Mouse (Mus musculus) kidney, postnatal 14 days (tissue): ENCODE measurements at regions not wholly inside any gene's neighbourhood (a gene's known extent, or its start where the extent isn't known, plus 50 kb on each side); places are given as distances from the start of the nearest gene placed in this dataset.
A peak's percentile ranks its signal among the peaks of the same experiment; 100 is the strongest.

ENCODE experiments used
- DNase-seq: peaks from one replicate; pipeline ENCODE4 v3.0.0; 2022; ENCODE audit warnings: mixed read lengths

GRCm38 (mm10) chr13:111014142-111014541, 240.7 kb upstream of the Actbl2 start:
- DNase-seq = no peak

- no peak for DNase-seq
Measured at GRCm38 (mm10) chr13:111030111-111030510, 224.7 kb upstream of the Actbl2 start.

GRCm38 (mm10) chr13:111031633-111032032, 223.2 kb upstream of the Actbl2 start:
- no peak for DNase-seq

GRCm38 (mm10) chr13:111043637-111044036, 211.2 kb upstream of the Actbl2 start:
- DNase-seq = no peak

GRCm38 (mm10) chr13:111044328-111045002, 210.3 kb upstream of the Actbl2 start:
- DNase-seq = no peak

GRCm38 (mm10) chr13:111050097-111050496, 204.7 kb upstream of the Actbl2 start:
- DNase-seq = peak; percentile 4

GRCm38 (mm10) chr13:111055817-111056216, 199.0 kb upstream of the Actbl2 start:
- DNase-seq = no peak

- no peak for DNase-seq
Measured at GRCm38 (mm10) chr13:111087753-111088152, 167.1 kb upstream of the Actbl2 start.

- no peak for DNase-seq
Measured at GRCm38 (mm10) chr13:111096071-111096470, 158.7 kb upstream of the Actbl2 start.

- DNase-seq = no peak
Measured at GRCm38 (mm10) chr13:111097336-111097735, 157.5 kb upstream of the Actbl2 start.

GRCm38 (mm10) chr13:111098738-111099137, 156.1 kb upstream of the Actbl2 start:
- no peak for DNase-seq

- no peak for DNase-seq
Measured at GRCm38 (mm10) chr13:111099252-111099651, 155.6 kb upstream of the Actbl2 start.

GRCm38 (mm10) chr13:111100448-111100847, 154.4 kb upstream of the Actbl2 start:
- no peak for DNase-seq

GRCm38 (mm10) chr13:111104567-111105219, 150.1 kb upstream of the Actbl2 start:
- DNase-seq = no peak

GRCm38 (mm10) chr13:111131108-111131507, 123.7 kb upstream of the Actbl2 start:
- DNase-seq = no peak

- no peak for DNase-seq
Measured at GRCm38 (mm10) chr13:111136392-111136791, 118.4 kb upstream of the Actbl2 start.

- DNase-seq = peak; percentile 6
Measured at GRCm38 (mm10) chr13:111142757-111143420, 111.9 kb upstream of the Actbl2 start.

- no peak for DNase-seq
Measured at GRCm38 (mm10) chr13:111144721-111145120, 110.1 kb upstream of the Actbl2 start.

- peak; percentile 32 for DNase-seq
Measured at GRCm38 (mm10) chr13:111157921-111158638, 96.7 kb upstream of the Actbl2 start.

GRCm38 (mm10) chr13:111159498-111159897, 95.3 kb upstream of the Actbl2 start:
- DNase-seq = no peak

- no peak for DNase-seq
Measured at GRCm38 (mm10) chr13:111165538-111165937, 89.3 kb upstream of the Actbl2 start.

GRCm38 (mm10) chr13:111170269-111171165, 84.3 kb upstream of the Actbl2 start:
- no peak for DNase-seq
